Mouse (Mus musculus) left cerebral cortex, postnatal 14 days (tissue): ENCODE data around the gene Rarg. TPM values are rescaled to one million over a fixed set of nuclear protein-coding genes. Genes with fewer than 3 reads are reported as not detected.

Experiments
- DNase-seq, 2 experiments: peaks; one replicate each; pipeline ENCODE4 v3.0.0; 2021 to 2022; ENCODE audit warnings: low spot score in 2 of 2, mixed read lengths in 1 of 2
- intact Hi-C: fragments of 180-260 bp; cut with DNase I; formaldehyde crosslinking; loops from one replicate; pipeline ENCODE4 v1.15.1; 2025
- total RNA-seq, 2 experiments: library from RNA; stranded (reverse); gene quantifications; 2 replicates each; pipeline ENCODE4 v1.2.3; 2021

Rarg gene
- total RNA-seq, 2 experiments from 2014 or later, result 8.3 to 9.4 TPM

- intact Hi-C loops, result no loop called here
- peak; percentile 49 to 66 for DNase-seq
Measured at GRCm38 (mm10) chr15:102262582-102262981, 5.3 kb upstream of the Rarg start.

- intact Hi-C loops, result no loop called here
- no peak for DNase-seq
Measured at GRCm38 (mm10) chr15:102258581-102259253, 1.4 kb upstream of the Rarg start.

GRCm38 (mm10) chr15:102258076-102258470 is 756 bp upstream of the Rarg start:
- DNase-seq, result peak in 1 of 2 experiments; percentile 34
- intact Hi-C loops, result no loop called here

- no peak for DNase-seq
- intact Hi-C loops, result no loop called here
Measured at GRCm38 (mm10) chr15:102256431-102257201, 701 bp downstream of the Rarg start.

GRCm38 (mm10) chr15:102255547-102256255 is 1.6 kb downstream of the Rarg start:
- no peak for DNase-seq
- intact Hi-C loops, result no loop called here

GRCm38 (mm10) chr15:102250521-102250920 is 6.8 kb downstream of the Rarg start:
- DNase-seq, result no peak
- intact Hi-C loops, result no loop called here

GRCm38 (mm10) chr15:102249967-102250366 is 7.3 kb downstream of the Rarg start:
- no peak for DNase-seq
- intact Hi-C loops, result no loop called here

- DNase-seq, result no peak
- intact Hi-C loops, result no loop called here
Measured at GRCm38 (mm10) chr15:102249251-102249691, 8.0 kb downstream of the Rarg start.

GRCm38 (mm10) chr15:102248812-102249191 is 8.5 kb downstream of the Rarg start:
- DNase-seq, result no peak
- intact Hi-C loops, result no loop called here

- intact Hi-C loops, result no loop called here
- DNase-seq, result no peak
Measured at GRCm38 (mm10) chr15:102248131-102248811, 9.0 kb downstream of the Rarg start.

GRCm38 (mm10) chr15:102247252-102248130 is 9.8 kb downstream of the Rarg start:
- DNase-seq, result peak in 1 of 2 experiments; percentile 36
- intact Hi-C loops, result loop anchor here (2.0 kb wide), 1 partner anchor 31 kb away; the partner anchor contains the start of gene Mfsd5

- peak; percentile 87 to 89 for DNase-seq
- intact Hi-C loops, result loop anchor here (2.0 kb wide), 1 partner anchor 32 kb away; the partner anchor contains the start of gene Mfsd5
Measured at GRCm38 (mm10) chr15:102246866-102247251, 10.5 kb downstream of the Rarg start.

GRCm38 (mm10) chr15:102245891-102246741 is 11.2 kb downstream of the Rarg start:
- peak; percentile 75 to 86 for DNase-seq
- intact Hi-C loops, result loop anchor here (2.0 kb wide), 1 partner anchor 33 kb away; the partner anchor contains the start of gene Mfsd5

- intact Hi-C loops, result no loop called here
- no peak for DNase-seq
Measured at GRCm38 (mm10) chr15:102245461-102245881, 11.8 kb downstream of the Rarg start.

GRCm38 (mm10) chr15:102244306-102245191 is 12.8 kb downstream of the Rarg start:
- DNase-seq, result no peak
- intact Hi-C loops, result no loop called here
